Mouse (Mus musculus): ENCODE measurements around the gene Mrvi1. TPM values are rescaled to one million over a fixed set of nuclear protein-coding genes. Genes with fewer than 3 reads are reported as not detected.

Gene Mrvi1
- polyA plus RNA-seq, 1 experiment from 2014 or later, result 1.9 TPM

GRCm38 (mm10) chr7:110840332-110840731 is 141.9 kb downstream of the Mrvi1 start:
- Histone ChIP-seq H3K4me1 (ENCODE audit: control insufficient read depth, insufficient read depth, low read length) (peaks cover 4% of the 10 kb centered on the region), H3K4me3 (ENCODE audit: low read depth, low read length) (no peak overlapping the region), H3K36me3 (ENCODE audit: control insufficient read depth, insufficient read depth, low read length) (no peaks in the 10 kb centered on the region), H3K9me3 (ENCODE audit: control insufficient read depth, low read length) (no peaks in the 10 kb centered on the region), H3K27me3 (ENCODE audit: control insufficient read depth, insufficient read depth, low read length) (no peaks in the 10 kb centered on the region), H3K27ac (ENCODE audit: low read depth, low read length) (no peak overlapping the region), H3K9ac (ENCODE audit: low read length) (no peak overlapping the region), H3K4me2 (no peak overlapping the region)
- ATAC-seq (ENCODE audit: low FRiP score) (no peak), DNase-seq (ENCODE audit: low spot score, missing footprints) (no peak)
- 82% methylated on average over 4 of the region's 4 CpGs for WGBS

GRCm38 (mm10) chr7:110834522-110834921 is 147.7 kb downstream of the Mrvi1 start:
- WGBS, result 72% methylated on average over 3 of the region's 3 CpGs
- ATAC-seq (ENCODE audit: low FRiP score), result no peak
- no peak overlapping the region for H3K4me2 ChIP-seq

GRCm38 (mm10) chr7:110834018-110834417 is 148.2 kb downstream of the Mrvi1 start:
- Histone ChIP-seq H3K27me3 (ENCODE audit: control insufficient read depth, insufficient read depth, low read length) (no peaks in the 10 kb centered on the region), H3K9ac (ENCODE audit: low read length) (no peak overlapping the region), H3K36me3 (ENCODE audit: control insufficient read depth, insufficient read depth, low read length) (no peaks in the 10 kb centered on the region), H3K4me2 (no peak overlapping the region), H3K27ac (ENCODE audit: low read depth, low read length) (no peak overlapping the region), H3K4me1 (ENCODE audit: control insufficient read depth, insufficient read depth, low read length) (no peaks in the 10 kb centered on the region), H3K4me3 (ENCODE audit: low read depth, low read length) (no peak overlapping the region), H3K9me3 (ENCODE audit: control insufficient read depth, low read length) (no peaks in the 10 kb centered on the region)
- 96% methylated on average over 1 of the region's 1 CpGs for WGBS
- DNase-seq (ENCODE audit: low spot score, missing footprints) (no peak), ATAC-seq (ENCODE audit: low FRiP score) (no peak)

More at GRCm38 (mm10) chr7:110834522-110834921, 147.7 kb downstream of the Mrvi1 start:
- no peak overlapping the region for H3K27ac ChIP-seq (ENCODE audit: low read depth, low read length)
- no peaks in the 10 kb centered on the region for H3K9me3 ChIP-seq (ENCODE audit: control insufficient read depth, low read length)
- H3K9ac ChIP-seq (ENCODE audit: low read length), result no peak overlapping the region
- DNase-seq (ENCODE audit: low spot score, missing footprints), result no peak
- H3K36me3 ChIP-seq (ENCODE audit: control insufficient read depth, insufficient read depth, low read length), result no peaks in the 10 kb centered on the region
- no peaks in the 10 kb centered on the region for H3K27me3 ChIP-seq (ENCODE audit: control insufficient read depth, insufficient read depth, low read length)
- no peaks in the 10 kb centered on the region for H3K4me1 ChIP-seq (ENCODE audit: control insufficient read depth, insufficient read depth, low read length)
- no peak overlapping the region for H3K4me3 ChIP-seq (ENCODE audit: low read depth, low read length)

GRCm38 (mm10) chr7:110833024-110833423 is 149.2 kb downstream of the Mrvi1 start:
- Histone ChIP-seq H3K9ac (ENCODE audit: low read length) (no peak overlapping the region), H3K4me2 (no peak overlapping the region), H3K4me3 (ENCODE audit: low read depth, low read length) (no peak overlapping the region), H3K36me3 (ENCODE audit: control insufficient read depth, insufficient read depth, low read length) (no peaks in the 10 kb centered on the region), H3K4me1 (ENCODE audit: control insufficient read depth, insufficient read depth, low read length) (no peaks in the 10 kb centered on the region), H3K9me3 (ENCODE audit: control insufficient read depth, low read length) (no peaks in the 10 kb centered on the region), H3K27me3 (ENCODE audit: control insufficient read depth, insufficient read depth, low read length) (no peaks in the 10 kb centered on the region), H3K27ac (ENCODE audit: low read depth, low read length) (no peak overlapping the region)
- DNase-seq (ENCODE audit: low spot score, missing footprints), result no peak
- 91% methylated on average over 1 of the region's 1 CpGs for WGBS
- ATAC-seq (ENCODE audit: low FRiP score), result no peak

DNA sequence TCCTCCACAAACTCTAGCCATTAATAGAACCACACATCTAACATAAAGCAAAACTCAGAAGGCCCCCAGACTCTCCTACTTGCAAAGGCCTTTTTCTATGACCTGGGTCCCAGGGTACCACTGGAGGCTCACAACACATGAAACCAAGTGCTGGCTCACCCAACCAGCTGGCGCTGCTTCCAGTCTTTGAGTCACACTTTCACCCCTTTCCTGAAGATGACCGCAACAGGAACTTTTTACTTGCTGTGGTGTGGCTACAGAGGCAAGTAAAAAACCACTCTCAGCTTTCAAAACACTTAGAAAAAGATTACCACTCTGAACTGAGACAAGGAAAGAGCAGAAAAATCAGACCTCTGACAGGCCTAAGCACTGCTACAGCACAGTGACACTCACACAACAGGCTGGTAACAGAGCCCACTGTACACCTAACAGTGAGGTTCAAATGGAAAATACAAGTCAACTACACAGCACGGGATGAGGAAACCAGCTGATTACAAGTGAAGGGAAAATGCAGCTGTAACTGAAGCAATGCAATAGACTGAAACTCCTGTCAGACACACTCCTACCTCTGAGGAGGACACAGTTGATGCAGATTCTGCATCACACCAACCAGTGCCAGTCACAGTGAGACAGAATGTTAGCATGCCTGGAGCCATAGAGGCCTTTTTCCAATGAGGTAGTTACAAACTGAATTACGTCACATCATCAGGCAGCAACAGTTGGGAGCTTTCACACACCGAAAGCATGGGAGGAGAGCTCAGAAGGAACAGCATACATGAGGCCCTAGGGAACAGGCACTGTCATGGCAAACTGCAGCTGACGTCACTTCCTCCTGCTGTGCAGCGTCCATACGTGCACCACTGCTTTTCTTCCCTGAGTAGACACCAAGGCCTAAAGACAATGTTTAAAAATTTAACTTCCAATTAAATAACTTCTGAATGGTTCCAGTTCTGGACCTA is 158.0 kb downstream of the Mrvi1 start:
- ATAC-seq (ENCODE audit: low FRiP score) (no peak), DNase-seq (ENCODE audit: low spot score, missing footprints) (no peak)
- peaks cover 2% of the 10 kb centered on the region; the same call in 1 of the 2 replicates for H3K36me3 ChIP-seq (ENCODE audit: control insufficient read depth, insufficient read depth, low read length)
- no peak overlapping the region for H3K27ac ChIP-seq (ENCODE audit: low read depth, low read length)
- 94% methylated on average over 8 of the region's 8 CpGs for WGBS
- H3K27me3 ChIP-seq (ENCODE audit: control insufficient read depth, insufficient read depth, low read length), result no peaks in the 10 kb centered on the region
- H3K4me2 ChIP-seq, result no peak overlapping the region
- no peaks in the 10 kb centered on the region for H3K9me3 ChIP-seq (ENCODE audit: control insufficient read depth, low read length)
- H3K9ac ChIP-seq (ENCODE audit: low read length), result no peak overlapping the region
- no peak overlapping the region for H3K4me3 ChIP-seq (ENCODE audit: low read depth, low read length)
- H3K4me1 ChIP-seq (ENCODE audit: control insufficient read depth, insufficient read depth, low read length), result no peaks in the 10 kb centered on the region

DNA sequence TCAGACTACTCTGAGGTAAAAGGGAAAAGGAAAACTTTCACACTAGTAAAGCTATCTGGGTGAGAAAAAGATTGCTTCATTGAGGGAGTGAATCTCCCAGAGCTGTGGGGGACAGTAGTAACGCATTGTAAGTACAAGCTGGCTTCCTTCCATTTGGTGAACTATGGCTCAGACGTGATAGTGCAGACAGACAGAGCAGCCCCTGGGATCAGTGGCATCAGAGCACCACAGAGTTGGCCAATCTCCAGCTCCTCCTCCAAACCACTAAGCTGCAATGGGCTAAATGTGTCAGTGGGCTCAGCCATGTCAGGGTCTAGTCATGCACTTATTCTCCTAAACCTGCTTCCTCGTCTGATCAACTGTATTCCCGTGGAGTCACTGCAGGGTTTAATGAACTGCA is 158.7 kb downstream of the Mrvi1 start:
- WGBS, result 88% methylated on average over 4 of the region's 4 CpGs
- Histone ChIP-seq H3K4me3 (ENCODE audit: low read depth, low read length) (no peak overlapping the region), H3K36me3 (ENCODE audit: control insufficient read depth, insufficient read depth, low read length) (peaks cover 2% of the 10 kb centered on the region; the same call in 1 of the 2 replicates), H3K4me1 (ENCODE audit: control insufficient read depth, insufficient read depth, low read length) (no peaks in the 10 kb centered on the region), H3K27me3 (ENCODE audit: control insufficient read depth, insufficient read depth, low read length) (no peaks in the 10 kb centered on the region), H3K9ac (ENCODE audit: low read length) (no peak overlapping the region), H3K9me3 (ENCODE audit: control insufficient read depth, low read length) (no peaks in the 10 kb centered on the region), H3K4me2 (no peak overlapping the region), H3K27ac (ENCODE audit: low read depth, low read length) (no peak overlapping the region)
- ATAC-seq (ENCODE audit: low FRiP score), result no peak
- no peak for DNase-seq (ENCODE audit: low spot score, missing footprints)

DNA sequence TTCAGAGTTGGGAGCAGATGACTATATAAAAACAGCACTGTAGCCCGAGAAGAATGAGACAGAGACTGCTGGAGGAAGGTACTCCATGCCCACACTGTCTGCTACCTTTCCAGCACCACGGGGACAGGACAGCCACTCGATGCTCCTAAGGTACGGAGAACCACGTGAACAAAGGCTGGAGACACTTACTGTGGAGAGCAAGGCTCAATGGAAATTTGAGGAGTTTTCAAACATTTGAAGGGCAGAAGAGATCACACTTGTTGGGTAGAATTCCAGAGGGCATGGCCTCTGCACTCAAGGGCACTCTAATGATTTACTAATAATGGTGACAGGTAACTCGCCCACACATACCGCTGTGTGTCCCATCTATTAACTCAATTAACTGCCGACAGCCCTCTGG is 159.2 kb downstream of the Mrvi1 start:
- DNase-seq (ENCODE audit: low spot score, missing footprints), result no peak
- no peak overlapping the region for H3K4me3 ChIP-seq (ENCODE audit: low read depth, low read length)
- ATAC-seq (ENCODE audit: low FRiP score), result no peak
- no peak overlapping the region for H3K27ac ChIP-seq (ENCODE audit: low read depth, low read length)
- no peaks in the 10 kb centered on the region for H3K9me3 ChIP-seq (ENCODE audit: control insufficient read depth, low read length)
- no peak overlapping the region for H3K9ac ChIP-seq (ENCODE audit: low read length)
- WGBS, result 90% methylated on average over 8 of the region's 8 CpGs
- H3K4me1 ChIP-seq (ENCODE audit: control insufficient read depth, insufficient read depth, low read length), result no peaks in the 10 kb centered on the region
- H3K36me3 ChIP-seq (ENCODE audit: control insufficient read depth, insufficient read depth, low read length), result peaks cover 2% of the 10 kb centered on the region; the same call in 1 of the 2 replicates
- no peak overlapping the region for H3K4me2 ChIP-seq
- no peaks in the 10 kb centered on the region for H3K27me3 ChIP-seq (ENCODE audit: control insufficient read depth, insufficient read depth, low read length)

GRCm38 (mm10) chr7:110822055-110822454 is 160.2 kb downstream of the Mrvi1 start:
- no peak overlapping the region for H3K27ac ChIP-seq (ENCODE audit: low read depth, low read length)
- no peaks in the 10 kb centered on the region for H3K9me3 ChIP-seq (ENCODE audit: control insufficient read depth, low read length)
- DNase-seq (ENCODE audit: low spot score, missing footprints) (no peak), ATAC-seq (ENCODE audit: low FRiP score) (no peak)
- 89% methylated on average over 4 of the region's 4 CpGs for WGBS
- no peak overlapping the region for H3K9ac ChIP-seq (ENCODE audit: low read length)
- H3K4me3 ChIP-seq (ENCODE audit: low read depth, low read length), result no peak overlapping the region
- H3K27me3 ChIP-seq (ENCODE audit: control insufficient read depth, insufficient read depth, low read length), result no peaks in the 10 kb centered on the region
- peaks cover 2% of the 10 kb centered on the region; the same call in 1 of the 2 replicates for H3K36me3 ChIP-seq (ENCODE audit: control insufficient read depth, insufficient read depth, low read length)
- no peak overlapping the region for H3K4me2 ChIP-seq
- no peaks in the 10 kb centered on the region for H3K4me1 ChIP-seq (ENCODE audit: control insufficient read depth, insufficient read depth, low read length)

DNA sequence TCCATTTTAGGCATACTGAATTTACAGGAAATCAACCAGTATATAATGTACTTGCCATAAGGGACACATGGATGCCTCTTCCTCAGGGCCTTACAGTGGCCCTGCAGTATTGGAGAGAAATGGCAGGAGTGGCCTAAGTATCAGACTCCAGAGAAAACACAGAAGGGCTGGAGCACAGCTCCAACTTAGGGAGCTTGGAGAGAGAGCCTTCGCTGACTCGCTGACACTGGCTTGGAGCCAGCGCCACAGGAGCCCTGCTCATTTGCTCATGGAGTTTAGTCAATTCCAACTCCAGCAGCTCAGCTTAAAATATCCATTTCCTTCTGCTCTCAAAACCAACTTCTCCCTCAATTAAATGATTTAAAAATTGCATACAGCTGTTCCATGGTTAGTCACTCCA is 160.6 kb downstream of the Mrvi1 start:
- Histone ChIP-seq H3K9me3 (ENCODE audit: control insufficient read depth, low read length) (no peaks in the 10 kb centered on the region), H3K4me3 (ENCODE audit: low read depth, low read length) (no peak overlapping the region), H3K27me3 (ENCODE audit: control insufficient read depth, insufficient read depth, low read length) (no peaks in the 10 kb centered on the region), H3K9ac (ENCODE audit: low read length) (no peak overlapping the region), H3K36me3 (ENCODE audit: control insufficient read depth, insufficient read depth, low read length) (peaks cover 2% of the 10 kb centered on the region; the same call in 1 of the 2 replicates), H3K4me2 (no peak overlapping the region), H3K27ac (ENCODE audit: low read depth, low read length) (no peak overlapping the region), H3K4me1 (ENCODE audit: control insufficient read depth, insufficient read depth, low read length) (no peaks in the 10 kb centered on the region)
- DNase-seq (ENCODE audit: low spot score, missing footprints), result no peak
- 95% methylated on average over 3 of the region's 3 CpGs for WGBS
- no peak for ATAC-seq (ENCODE audit: low FRiP score)
